ENCODE assay signal across 9 mouse cellular contexts in the genomic region with DNA sequence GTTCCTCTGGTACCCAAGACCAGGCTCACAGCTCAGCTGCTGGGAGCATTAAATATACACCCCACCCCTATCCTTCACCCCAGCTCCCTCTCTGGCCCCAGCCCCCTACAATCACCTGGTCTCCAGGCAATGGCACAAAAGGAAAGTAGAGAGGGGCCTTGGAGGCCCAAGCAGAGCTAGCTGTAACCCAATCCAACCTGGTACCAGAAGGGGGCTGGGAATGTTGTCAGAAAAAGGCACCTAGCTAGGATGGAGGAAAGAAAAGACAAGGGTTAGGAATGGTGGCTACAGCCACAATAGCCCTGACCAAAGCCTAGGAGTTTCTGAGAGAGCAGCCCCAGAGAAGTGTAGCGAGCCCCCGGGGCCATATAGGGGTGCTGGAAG. TPM values are rescaled to one million over a fixed set of nuclear protein-coding genes. Genes with fewer than 3 reads are reported as not detected.
DNase-seq lines count a peak whose midpoint lies in the region; ATAC-seq and TF ChIP-seq lines count a peak whose summit lies in the region.
"Had no signal": no experiment of that assay in that cellular context is flagged by ENCODE, and none has a peak within 500 bp of the region (broad histone marks: within the 10 kb centered on the region; RNA-seq: fewer than 3 reads in every experiment).

No protein-coding gene starts in this region.

- no peak for TF ChIP-seq CTCF in midbrain, postnatal 0 days (IDR thresholded peaks at IDR 0.05)
- TF ChIP-seq CTCF in thymus, adult 2 months (IDR thresholded peaks at IDR 0.05; ENCODE audit: borderline replicate concordance, control insufficient read depth, extremely low read depth, insufficient read depth, low read length, poor library complexity): no peak

- H3K27me3 ChIP-seq in kidney, embryonic 14.5 days (ENCODE audit: control insufficient read depth, insufficient read depth, low read length): no peaks in the 10 kb centered on the region
- H3K27me3 ChIP-seq in embryonic facial prominence, embryonic 13.5 days: no peaks in the 10 kb centered on the region
- no peaks in the 10 kb centered on the region for H3K27me3 ChIP-seq in hindbrain, embryonic 16.5 days (replicated peaks; ENCODE audit: control insufficient read depth, insufficient read depth, low read length)
- no peaks in the 10 kb centered on the region for H3K27me3 ChIP-seq in midbrain, postnatal 0 days (ENCODE audit: insufficient read depth, low read length)
- no peaks in the 10 kb centered on the region for H3K27me3 ChIP-seq in thymus, adult 2 months (ENCODE audit: control insufficient read depth, insufficient read depth, low read length)

- no peaks in the 10 kb centered on the region for H3K36me3 ChIP-seq in kidney, embryonic 14.5 days (ENCODE audit: control insufficient read depth, insufficient read depth, low read length)
- no peaks in the 10 kb centered on the region for H3K36me3 ChIP-seq in embryonic facial prominence, embryonic 13.5 days
- no peaks in the 10 kb centered on the region for H3K36me3 ChIP-seq in hindbrain, embryonic 16.5 days (ENCODE audit: control insufficient read depth, insufficient read depth, low read length)
- H3K36me3 ChIP-seq in midbrain, postnatal 0 days (ENCODE audit: insufficient read depth, low read length): peaks cover 14% of the 10 kb centered on the region
- H3K36me3 ChIP-seq in thymus, adult 2 months (ENCODE audit: control insufficient read depth, insufficient read depth, low read length): no peaks in the 10 kb centered on the region

- H3K4me3 ChIP-seq in kidney, embryonic 14.5 days (ENCODE audit: low read length): peak overlapping the region; percentile 11; the same call in 1 of the 2 replicates
- H3K4me3 ChIP-seq in embryonic facial prominence, embryonic 13.5 days: peak overlapping the region; percentile 76
- no peak overlapping the region for H3K4me3 ChIP-seq in hindbrain, embryonic 16.5 days (ENCODE audit: low read length)
- no peak overlapping the region for H3K4me3 ChIP-seq in midbrain, postnatal 0 days (ENCODE audit: low read depth, low read length)
- no peak overlapping the region for H3K4me3 ChIP-seq in thymus, adult 2 months (ENCODE audit: control insufficient read depth, insufficient read depth, low read length)

- no peak for TF ChIP-seq POLR2A in thymus, adult 2 months (IDR thresholded peaks at IDR 0.05; ENCODE audit: control insufficient read depth, extremely low read depth, insufficient read depth, low read length, poor library complexity)

- H3K27ac ChIP-seq in kidney, embryonic 14.5 days (ENCODE audit: low read depth, low read length): peak overlapping the region; percentile 98
- H3K27ac ChIP-seq in embryonic facial prominence, embryonic 13.5 days: peak overlapping the region; percentile 99
- peak overlapping the region; percentile 66 for H3K27ac ChIP-seq in hindbrain, embryonic 16.5 days (ENCODE audit: low read depth, low read length)
- H3K27ac ChIP-seq in midbrain, postnatal 0 days (ENCODE audit: low read depth, low read length): peak overlapping the region; percentile 97
- H3K27ac ChIP-seq in thymus, adult 2 months (ENCODE audit: control insufficient read depth, insufficient read depth, low read length): no peak overlapping the region

- DNase-seq in kidney, postnatal 14 days: no peak
- DNase-seq in midbrain, postnatal 0 days (ENCODE audit: low spot score): no peak
- no peak for DNase-seq in thymus, adult 18-20 months
- no peak for DNase-seq in layer of hippocampus, postnatal 10 days (ENCODE audit: low spot score in 2 of 2)
- no peak for DNase-seq in thymus, adult 2 months

- no peaks in the 10 kb centered on the region for H3K9me3 ChIP-seq in kidney, embryonic 14.5 days (ENCODE audit: control insufficient read depth, low read length)
- H3K9me3 ChIP-seq in embryonic facial prominence, embryonic 13.5 days: no peaks in the 10 kb centered on the region
- H3K9me3 ChIP-seq in hindbrain, embryonic 16.5 days (ENCODE audit: control insufficient read depth, low read length): no peaks in the 10 kb centered on the region
- H3K9me3 ChIP-seq in midbrain, postnatal 0 days (ENCODE audit: low read length): no peaks in the 10 kb centered on the region

- H3K9ac ChIP-seq in kidney, embryonic 14.5 days (ENCODE audit: low read depth, low read length): peak overlapping the region; percentile 38; the same call in 1 of the 2 replicates
- H3K9ac ChIP-seq in embryonic facial prominence, embryonic 13.5 days: peak overlapping the region; percentile 97; the same call in 1 of the 2 replicates
- H3K9ac ChIP-seq in hindbrain, embryonic 16.5 days (ENCODE audit: low read depth, low read length): 0 out of 2 replicates have a peak overlapping the region, but pooled peaks have one; percentile 6
- H3K9ac ChIP-seq in midbrain, postnatal 0 days (replicated peaks; ENCODE audit: low read length, poor library complexity, severe bottlenecking): no peak overlapping the region

- WGBS in kidney, embryonic 14.5 days: 58% methylated on average over 2 of the region's 2 CpGs
- WGBS in embryonic facial prominence, embryonic 13.5 days: 37% methylated on average over 2 of the region's 2 CpGs
- WGBS in hindbrain, embryonic 16.5 days: 50% methylated on average over 2 of the region's 2 CpGs
- WGBS in midbrain, postnatal 0 days: 62% methylated on average over 2 of the region's 2 CpGs
- WGBS in thymus, adult 2 months: 49% methylated on average over 2 of the region's 2 CpGs

- H3K4me2 ChIP-seq in kidney, embryonic 14.5 days (replicated peaks; ENCODE audit: low read depth, low read length): peak overlapping the region; percentile 70
- H3K4me2 ChIP-seq in embryonic facial prominence, embryonic 13.5 days: peak overlapping the region; percentile 68
- no peak overlapping the region for H3K4me2 ChIP-seq in hindbrain, embryonic 16.5 days (ENCODE audit: low read length)
- H3K4me2 ChIP-seq in midbrain, postnatal 0 days (ENCODE audit: low read depth, low read length, poor library complexity, severe bottlenecking): no peak overlapping the region

- ATAC-seq in kidney, embryonic 14.5 days (ENCODE audit: low FRiP score, low TSS enrichment): no peak
- no peak for ATAC-seq in embryonic facial prominence, embryonic 13.5 days (ENCODE audit: insufficient number of reproducible peaks, insufficient read depth, low FRiP score, low TSS enrichment, low read depth)
- no peak for ATAC-seq in hindbrain, embryonic 16.5 days
- no peak for ATAC-seq in midbrain, postnatal 0 days (ENCODE audit: low FRiP score)

- H3K4me1 ChIP-seq in kidney, embryonic 14.5 days (ENCODE audit: control insufficient read depth, insufficient read depth, low read length): peaks cover 38% of the 10 kb centered on the region
- H3K4me1 ChIP-seq in embryonic facial prominence, embryonic 13.5 days: peaks cover 39% of the 10 kb centered on the region
- peaks cover 30% of the 10 kb centered on the region for H3K4me1 ChIP-seq in hindbrain, embryonic 16.5 days (ENCODE audit: control insufficient read depth, insufficient read depth, low read depth, low read length)
- H3K4me1 ChIP-seq in midbrain, postnatal 0 days (ENCODE audit: insufficient read depth, low read length): peaks cover 26% of the 10 kb centered on the region
- peaks cover 7% of the 10 kb centered on the region; the same call in 1 of the 2 replicates for H3K4me1 ChIP-seq in thymus, adult 2 months (replicated peaks; ENCODE audit: control insufficient read depth, insufficient read depth, low read length)

RNA-seq across cellular contexts. Expression of a gene that starts 2.5 kb away (rescaled TPM):
- polyA plus RNA-seq in kidney, embryonic 14.5 days (2014; fragmentation: Nextera tagmentation; extraction: Ambion mirVana): 17.5 and 17.7 TPM in 2 replicates
- polyA plus RNA-seq in embryonic facial prominence, embryonic 13.5 days (2015; fragmentation: Nextera tagmentation; extraction: Ambion mirVana): 22.1 and 22.2 TPM in 2 replicates
- 24.7 and 28.5 TPM in 2 replicates for polyA plus RNA-seq in hindbrain, embryonic 16.5 days (2015; fragmentation: Nextera tagmentation; extraction: Ambion mirVana)
- 30.7 and 38.0 TPM in 2 replicates for total RNA-seq in midbrain, postnatal 0 days (2014; rRNA removed)
- polyA plus RNA-seq in midbrain, postnatal 0 days (2015; fragmentation: Nextera tagmentation; extraction: Ambion mirVana): 25.5 and 30.4 TPM in 2 replicates
- total RNA-seq in layer of hippocampus, postnatal 10 days (2021): 100 to 1,000 TPM; 138 to 150 TPM
- 48.3 and 51.6 TPM in 2 replicates for polyA plus RNA-seq in thymus, adult 2 months (2012; rRNA removed)

RNA-seq across cellular contexts. Expression of a gene that starts 3.0 kb away (rescaled TPM):
- polyA plus RNA-seq in kidney, embryonic 14.5 days (2014; fragmentation: Nextera tagmentation; extraction: Ambion mirVana): not detected in 2 replicates
- 0.33 TPM in 1 of 2 replicates, not detected in the other for polyA plus RNA-seq in embryonic facial prominence, embryonic 13.5 days (2015; fragmentation: Nextera tagmentation; extraction: Ambion mirVana)
- polyA plus RNA-seq in hindbrain, embryonic 16.5 days (2015; fragmentation: Nextera tagmentation; extraction: Ambion mirVana): not detected in 2 replicates
- total RNA-seq in midbrain, postnatal 0 days (2014; rRNA removed): not detected in 2 replicates
- polyA plus RNA-seq in midbrain, postnatal 0 days (2015; fragmentation: Nextera tagmentation; extraction: Ambion mirVana): not detected in 2 replicates
- total RNA-seq in layer of hippocampus, postnatal 10 days (2021): not detected
- not detected in 2 replicates for polyA plus RNA-seq in thymus, adult 2 months (2012; rRNA removed)
- total RNA-seq: megakaryocyte progenitor cell, adult 5-6 weeks had no signal

RNA-seq across cellular contexts. Expression of a gene that starts 10.6 kb away (rescaled TPM):
- polyA plus RNA-seq in kidney, embryonic 14.5 days (2014; fragmentation: Nextera tagmentation; extraction: Ambion mirVana): 8.8 and 10.8 TPM in 2 replicates
- polyA plus RNA-seq in embryonic facial prominence, embryonic 13.5 days (2015; fragmentation: Nextera tagmentation; extraction: Ambion mirVana): 10.7 and 10.9 TPM in 2 replicates
- 192 and 210 TPM in 2 replicates for polyA plus RNA-seq in hindbrain, embryonic 16.5 days (2015; fragmentation: Nextera tagmentation; extraction: Ambion mirVana)
- total RNA-seq in midbrain, postnatal 0 days (2014; rRNA removed): 221 and 267 TPM in 2 replicates
- 175 and 189 TPM in 2 replicates for polyA plus RNA-seq in midbrain, postnatal 0 days (2015; fragmentation: Nextera tagmentation; extraction: Ambion mirVana)
- 100 to 1,000 TPM; 476 to 480 TPM for total RNA-seq in layer of hippocampus, postnatal 10 days (2021)
- 10.2 and 12.9 TPM in 2 replicates for polyA plus RNA-seq in thymus, adult 2 months (2012; rRNA removed)
- total RNA-seq: megakaryocyte progenitor cell, adult 5-6 weeks had no signal

RNA-seq across cellular contexts. Expression of a gene that starts 17.7 kb away (rescaled TPM):
- polyA plus RNA-seq in kidney, embryonic 14.5 days (2014; fragmentation: Nextera tagmentation; extraction: Ambion mirVana): 564 and 762 TPM in 2 replicates
- polyA plus RNA-seq in embryonic facial prominence, embryonic 13.5 days (2015; fragmentation: Nextera tagmentation; extraction: Ambion mirVana): 487 and 605 TPM in 2 replicates
- polyA plus RNA-seq in hindbrain, embryonic 16.5 days (2015; fragmentation: Nextera tagmentation; extraction: Ambion mirVana): 587 and 645 TPM in 2 replicates
- 244 and 246 TPM in 2 replicates for total RNA-seq in midbrain, postnatal 0 days (2014; rRNA removed)
- 710 and 723 TPM in 2 replicates for polyA plus RNA-seq in midbrain, postnatal 0 days (2015; fragmentation: Nextera tagmentation; extraction: Ambion mirVana)
- 100 to 1,000 TPM; 329 to 345 TPM for total RNA-seq in layer of hippocampus, postnatal 10 days (2021)
- polyA plus RNA-seq in thymus, adult 2 months (2012; rRNA removed): 265 and 352 TPM in 2 replicates

RNA-seq across cellular contexts. Expression of a gene that starts 20.3 kb away (rescaled TPM):
- polyA plus RNA-seq in kidney, embryonic 14.5 days (2014; fragmentation: Nextera tagmentation; extraction: Ambion mirVana): 10.0 and 12.9 TPM in 2 replicates
- polyA plus RNA-seq in embryonic facial prominence, embryonic 13.5 days (2015; fragmentation: Nextera tagmentation; extraction: Ambion mirVana): 9.2 and 13.9 TPM in 2 replicates
- 4.8 and 4.9 TPM in 2 replicates for polyA plus RNA-seq in hindbrain, embryonic 16.5 days (2015; fragmentation: Nextera tagmentation; extraction: Ambion mirVana)
- 2.3 and 3.4 TPM in 2 replicates for total RNA-seq in midbrain, postnatal 0 days (2014; rRNA removed)
- polyA plus RNA-seq in midbrain, postnatal 0 days (2015; fragmentation: Nextera tagmentation; extraction: Ambion mirVana): 3.2 and 4.0 TPM in 2 replicates
- total RNA-seq in layer of hippocampus, postnatal 10 days (2021): 1 to 10 TPM; 4.3 to 5.3 TPM
- polyA plus RNA-seq in thymus, adult 2 months (2012; rRNA removed): 210 and 212 TPM in 2 replicates

Comparison
In these comparisons a context has a peak if more than half of its experiments do, and no peak if none do; other contexts are left out.
1. H3K4me2 ChIP-seq: peak in kidney, embryonic 14.5 days (single experiment) and embryonic facial prominence, embryonic 13.5 days (single experiment); none in hindbrain, embryonic 16.5 days (single experiment) and midbrain, postnatal 0 days (single experiment).
2. H3K4me3 ChIP-seq: peak in kidney, embryonic 14.5 days (single experiment) and embryonic facial prominence, embryonic 13.5 days (single experiment); none in hindbrain, embryonic 16.5 days (single experiment), midbrain, postnatal 0 days (single experiment) and thymus, adult 2 months (single experiment).
3. RNA of a gene that starts 10.6 kb away (polyA plus RNA-seq): 192 to 210 TPM in hindbrain, embryonic 16.5 days and 175 to 189 TPM in midbrain, postnatal 0 days; 10.2 to 12.9 TPM in thymus, adult 2 months, 8.8 to 10.8 TPM in kidney, embryonic 14.5 days and 10.7 to 10.9 TPM in embryonic facial prominence, embryonic 13.5 days; every median in the first group is over 10 times any median in the second.